Mouse (Mus musculus): ENCODE data around the gene Gm21974.

GRCm38 (mm10) chr7:127921516-127921915 lies 26.3 kb upstream of the Gm21974 start:
- TF ChIP-seq POLR2A (IDR thresholded peaks at IDR 0.05; ENCODE audit: low read depth, low read length) (no peak), CTCF (IDR thresholded peaks at IDR 0.05; ENCODE audit: borderline replicate concordance, insufficient read depth, low read length) (peak; percentile 16; the same call in 1 of the 2 replicates)
